Mouse (Mus musculus) liver, postnatal 0 days (tissue): Measurements from ENCODE around the gene F8.

Experiments
- CTCF ChIP-seq: sonication (generic); IDR thresholded peaks from 2 replicates; pipeline ENCODE4 v1.5.1; 2016; ENCODE audit warnings: antibody characterized with exemption, low read depth
- EP300 ChIP-seq: IDR thresholded peaks from 2 replicates; pipeline ENCODE4 v1.6.1; 2016; ENCODE audit warnings: antibody characterized with exemption, low read depth, mild to moderate bottlenecking

GRCm38 (mm10) chrX:75137729-75138128 lies 244.7 kb downstream of the F8 start:
- TF ChIP-seq CTCF, result no peak
- TF ChIP-seq EP300, result peak; percentile 78
